Mouse (Mus musculus) kidney, adult 2 months (tissue): ENCODE measurements around the gene Sec62. TPM values are rescaled to one million over a fixed set of nuclear protein-coding genes. Genes with fewer than 3 reads are reported as not detected.

Source experiments
- DNase-seq: peaks from one replicate; pipeline ENCODE4 v3.0.0; 2021
- H3K27ac ChIP-seq: fragments of 200-500 bp; 2 replicates; pipeline ENCODE4 v1.5.1; 2012; ENCODE audit warnings: low read depth, low read length, control low read depth, inconsistent platforms; ENCODE audit not compliant: insufficient read depth
- H3K27me3 ChIP-seq: fragments of 200-500 bp; replicated peaks from 2 replicates; pipeline ENCODE4 v1.6.1; 2012; ENCODE audit warnings: mild to moderate bottlenecking, moderate library complexity, low read length, inconsistent platforms; ENCODE audit not compliant: control insufficient read depth, insufficient read depth
- H3K36me3 ChIP-seq: fragments of 200-500 bp; 2 replicates; pipeline ENCODE4 v1.6.1; 2012; ENCODE audit warnings: mild to moderate bottlenecking, moderate library complexity, low read length, inconsistent platforms; ENCODE audit not compliant: control insufficient read depth, insufficient read depth
- H3K4me1 ChIP-seq: fragments of 200-500 bp; 2 replicates; pipeline ENCODE4 v1.6.1; 2011; ENCODE audit warnings: low read length; ENCODE audit not compliant: control insufficient read depth, insufficient read depth
- H3K4me3 ChIP-seq: fragments of 200-500 bp; 2 replicates; pipeline ENCODE4 v1.5.1; 2011; ENCODE audit warnings: mild to moderate bottlenecking, low read depth, low read length, control low read depth; ENCODE audit not compliant: insufficient read depth
- CTCF ChIP-seq: fragments of 200-500 bp; conservative IDR thresholded peaks from 2 replicates; pipeline ENCODE4 v1.5.1; 2011; ENCODE audit warnings: low read depth, mild to moderate bottlenecking, control low read depth, low read length, moderate library complexity, mixed read lengths; ENCODE audit not compliant: insufficient read depth, insufficient read length
- POLR2A ChIP-seq: fragments of 200-500 bp; IDR thresholded peaks from one replicate; pipeline ENCODE4 v1.6.1; 2011; ENCODE audit warnings: low read depth, low read length, control low read depth
- WGBS: fragments of 180-500 bp; shearing (Covaris S2); methylation state at CpG from one replicate; pipeline ENCODE4 v1.1.7; 2018; 5-methylcytosine and 5-hydroxymethylcytosine counted together
- polyA plus RNA-seq: library from polyadenylated mRNA; depleted of rRNA; stranded (reverse); fragments of >200 nt; gene quantifications from 2 replicates; pipeline ENCODE4 v1.2.3, GENCODE M21; 2012

Gene Sec62
- polyA plus RNA-seq, 1 experiment = 52.0 TPM

GRCm38 (mm10) chr3:30788531-30788930 is 4.1 kb upstream of the Sec62 start:
- TF ChIP-seq POLR2A = no peak
- TF ChIP-seq CTCF = no peak
- no peak overlapping the region for H3K4me3 ChIP-seq
- no peaks in the 10 kb centered on the region for H3K36me3 ChIP-seq
- H3K27me3 ChIP-seq = no peaks in the 10 kb centered on the region
- no peak overlapping the region for H3K27ac ChIP-seq
- H3K4me1 ChIP-seq = no peaks in the 10 kb centered on the region; the same call in 1 of the 2 replicates
- no peak for DNase-seq
- 48% methylated on average over 5 of the region's 5 CpGs for WGBS

- under 1% methylated on average over 74 of the region's 75 CpGs for WGBS
- H3K36me3 ChIP-seq = peaks cover 1% of the 10 kb centered on the region; the same call in 1 of the 2 replicates
- peak; percentile 63 for DNase-seq
- H3K27ac ChIP-seq = peak overlapping the region; percentile 100
- peak overlapping the region; percentile 77 for H3K4me3 ChIP-seq
- no peaks in the 10 kb centered on the region for H3K27me3 ChIP-seq
- peaks cover 8% of the 10 kb centered on the region for H3K4me1 ChIP-seq
- TF ChIP-seq POLR2A = no peak
Observed at GRCm38 (mm10) chr3:30793403-30794221, 937 bp downstream of the Sec62 start.

GRCm38 (mm10) chr3:30802171-30802570 is 9.5 kb downstream of the Sec62 start:
- TF ChIP-seq CTCF (no peak), POLR2A (no peak)
- no peaks in the 10 kb centered on the region for H3K27me3 ChIP-seq
- H3K4me3 ChIP-seq = no peak overlapping the region
- H3K36me3 ChIP-seq = peaks cover 13% of the 10 kb centered on the region
- H3K27ac ChIP-seq = no peak overlapping the region
- H3K4me1 ChIP-seq = peaks cover 5% of the 10 kb centered on the region; the same call in 1 of the 2 replicates
- 45% methylated on average over 3 of the region's 3 CpGs for WGBS
- DNase-seq = peak; percentile 69

- Histone ChIP-seq H3K4me1 (peaks cover 3% of the 10 kb centered on the region; the same call in 1 of the 2 replicates), H3K4me3 (no peak overlapping the region), H3K27ac (peak overlapping the region; percentile 64), H3K27me3 (no peaks in the 10 kb centered on the region), H3K36me3 (peaks cover 21% of the 10 kb centered on the region)
- peak; percentile 41 for DNase-seq
- WGBS = 53% methylated on average over 3 of the region's 3 CpGs
- no peak for TF ChIP-seq POLR2A
- TF ChIP-seq CTCF = no peak
Observed at GRCm38 (mm10) chr3:30812881-30813280, 20.2 kb downstream of the Sec62 start.

- TF ChIP-seq POLR2A = no peak
- no peak for TF ChIP-seq CTCF
- Histone ChIP-seq H3K4me1 (no peaks in the 10 kb centered on the region), H3K27ac (no peak overlapping the region), H3K4me3 (no peak overlapping the region), H3K36me3 (peaks cover 14% of the 10 kb centered on the region), H3K27me3 (no peaks in the 10 kb centered on the region)
- no peak for DNase-seq
- WGBS = 95% methylated on average over 16 of the region's 16 CpGs
Observed at GRCm38 (mm10) chr3:30818630-30819125, 26.0 kb downstream of the Sec62 start.

GRCm38 (mm10) chr3:30822163-30822562 is 29.5 kb downstream of the Sec62 start:
- Histone ChIP-seq H3K4me1 (no peaks in the 10 kb centered on the region), H3K4me3 (no peak overlapping the region), H3K27ac (no peak overlapping the region), H3K27me3 (no peaks in the 10 kb centered on the region), H3K36me3 (peaks cover 8% of the 10 kb centered on the region)
- no peak for TF ChIP-seq POLR2A
- DNase-seq = no peak
- 94% methylated on average over 8 of the region's 8 CpGs for WGBS

- Histone ChIP-seq H3K4me3 (no peak overlapping the region), H3K27me3 (no peaks in the 10 kb centered on the region), H3K4me1 (peaks cover 6% of the 10 kb centered on the region; the same call in 1 of the 2 replicates), H3K36me3 (peaks cover 1% of the 10 kb centered on the region; the same call in 1 of the 2 replicates), H3K27ac (no peak overlapping the region)
- TF ChIP-seq CTCF = no peak
- TF ChIP-seq POLR2A = no peak
- 93% methylated on average over 5 of the region's 5 CpGs for WGBS
- no peak for DNase-seq
Observed at GRCm38 (mm10) chr3:30826069-30826468, 33.4 kb downstream of the Sec62 start.
